Mouse (Mus musculus) forebrain, embryonic 16.5 days (tissue): ENCODE results near the gene Lrch2. TPM values are rescaled to one million over a fixed set of nuclear protein-coding genes. Genes with fewer than 3 reads are reported as not detected.

Source experiments
- ATAC-seq: fragments of 200-750 bp; cut with Nextera tagmentation; 2 replicates; pipeline ENCODE4 v1.8.0; 2017; ENCODE audit warnings: mild to moderate bottlenecking, moderate library complexity
- H3K27ac ChIP-seq: fragments of 300-500 bp; sonication (generic); 2 replicates; pipeline ENCODE4 v1.5.1; 2014; ENCODE audit warnings: low read length, control low read depth
- H3K27me3 ChIP-seq: fragments of 300-500 bp; sonication (generic); replicated peaks from 2 replicates; pipeline ENCODE4 v1.6.1; 2014; ENCODE audit warnings: low read length; ENCODE audit not compliant: control insufficient read depth, insufficient read depth
- H3K36me3 ChIP-seq: fragments of 300-500 bp; sonication (generic); 2 replicates; pipeline ENCODE4 v1.6.1; 2014; ENCODE audit not compliant: control insufficient read depth, insufficient read depth
- H3K4me1 ChIP-seq: fragments of 300-500 bp; sonication (generic); replicated peaks from 2 replicates; pipeline ENCODE4 v1.6.1; 2014; ENCODE audit warnings: low read length; ENCODE audit not compliant: control insufficient read depth, insufficient read depth
- H3K4me2 ChIP-seq: fragments of 300-500 bp; sonication (generic); 2 replicates; pipeline ENCODE4 v1.6.1; 2014; ENCODE audit warnings: mild to moderate bottlenecking, low read length, control low read depth
- H3K4me3 ChIP-seq: fragments of 300-500 bp; sonication (generic); replicated peaks from 2 replicates; pipeline ENCODE4 v1.5.1; 2014; ENCODE audit warnings: mild to moderate bottlenecking, low read length, control low read depth
- H3K9ac ChIP-seq: fragments of 300-500 bp; sonication (generic); replicated peaks from 2 replicates; pipeline ENCODE4 v1.6.1; 2014; ENCODE audit warnings: low read depth, low read length, control low read depth
- H3K9me3 ChIP-seq: fragments of 300-500 bp; sonication (generic); 2 replicates; pipeline ENCODE4 v1.6.1; 2016; ENCODE audit warnings: low read length; ENCODE audit not compliant: control insufficient read depth
- WGBS: fragments of 180-500 bp; shearing (Covaris S2); extraction: QIAGEN DNeasy Blood & Tissue Kit; methylation state at CpG from one replicate; pipeline ENCODE4 v1.1.7; 2014; 5-methylcytosine and 5-hydroxymethylcytosine counted together
- polyA plus RNA-seq: library from polyadenylated mRNA; unstranded; fragments of >200 nt; fragmentation: Nextera tagmentation; extraction: Ambion mirVana; gene quantifications from 2 replicates; pipeline ENCODE4 v1.2.1, GENCODE M21; 2015

The Lrch2 gene
- polyA plus RNA-seq, 1 experiment from 2014 or later: 15.4 TPM

- 84% methylated on average over 4 of the region's 4 CpGs for WGBS
- H3K36me3 ChIP-seq: no peaks in the 10 kb centered on the region
- H3K4me1 ChIP-seq: no peaks in the 10 kb centered on the region
- no peak overlapping the region for H3K4me2 ChIP-seq
- H3K27me3 ChIP-seq: no peaks in the 10 kb centered on the region
- H3K27ac ChIP-seq: no peak overlapping the region
- H3K9ac ChIP-seq: no peak overlapping the region
- ATAC-seq: no peak
- no peak overlapping the region for H3K4me3 ChIP-seq
- no peaks in the 10 kb centered on the region for H3K9me3 ChIP-seq
These were observed 110.5 kb downstream of the Lrch2 start for GRCm38 (mm10) chrX:147443386-147443785.

- Histone ChIP-seq H3K27me3 (no peaks in the 10 kb centered on the region), H3K36me3 (no peaks in the 10 kb centered on the region), H3K27ac (no peak overlapping the region), H3K4me2 (no peak overlapping the region), H3K4me3 (no peak overlapping the region), H3K9me3 (no peaks in the 10 kb centered on the region), H3K9ac (no peak overlapping the region), H3K4me1 (no peaks in the 10 kb centered on the region)
- no peak for ATAC-seq
- WGBS: 86% methylated on average over 2 of the region's 2 CpGs
These were observed 118.5 kb downstream of the Lrch2 start for GRCm38 (mm10) chrX:147435400-147435799.

- Histone ChIP-seq H3K4me1 (no peaks in the 10 kb centered on the region), H3K4me2 (no peak overlapping the region), H3K27ac (no peak overlapping the region), H3K9ac (no peak overlapping the region), H3K27me3 (no peaks in the 10 kb centered on the region), H3K4me3 (no peak overlapping the region), H3K36me3 (no peaks in the 10 kb centered on the region), H3K9me3 (no peaks in the 10 kb centered on the region)
- 55% methylated on average over 1 of the region's 1 CpGs for WGBS
- ATAC-seq: no peak
These were observed 124.1 kb downstream of the Lrch2 start for GRCm38 (mm10) chrX:147429753-147430152.

- WGBS: 50% methylated on average over 1 of the region's 1 CpGs
- Histone ChIP-seq H3K27me3 (no peaks in the 10 kb centered on the region), H3K4me2 (no peak within 1 kb of the TSS), H3K36me3 (no peaks in the 10 kb centered on the region), H3K27ac (no peak within 1 kb of the TSS), H3K9ac (no peak within 1 kb of the TSS), H3K9me3 (no peaks in the 10 kb centered on the region), H3K4me3 (no peak within 1 kb of the TSS), H3K4me1 (no peaks in the 10 kb centered on the region)
- no peak for ATAC-seq
These were observed 124.8 kb downstream of the Lrch2 start, which contains the start of gene Il13ra2 for GRCm38 (mm10) chrX:147429129-147429528. Gene Il13ra2, minus strand, starts transcription at chrX:147429192.

Other genes starting within 250 kb of the Lrch2 start
- gene Il13ra2, start 124.9 kb downstream of the Lrch2 start, polyA plus RNA-seq: 0.14 TPM in 1 of 2 replicates, not detected in the other
- not detected in 2 replicates for gene Vmn1r239-ps, start 100.4 kb downstream of the Lrch2 start, polyA plus RNA-seq
- gene Gm15128, start 211.9 kb upstream of the Lrch2 start, polyA plus RNA-seq: not detected in 2 replicates